Mouse (Mus musculus) CD8-positive naive resting alpha-beta T cell, adult 57 days (primary cell): Measurements from ENCODE around the gene Uqcc1. TPM values are rescaled to one million over a fixed set of nuclear protein-coding genes. Genes with fewer than 3 reads are reported as not detected.

ENCODE experiments used
- total RNA-seq: library from RNA; stranded (reverse); gene quantifications from one replicate; pipeline ENCODE4 v1.2.4, GENCODE M21; 2023

The Uqcc1 gene
- 40.3 TPM for total RNA-seq

GRCm38 (mm10) chr2:155929531-155930442 lies at the start of gene Uqcc1:
TSS of gene Uqcc1 (minus strand) at chr2:155930310.

GRCm38 (mm10) chr2:155956134-155957059 lies 26.3 kb upstream of the Uqcc1 start, which contains the start of gene Cep250:
TSS of gene Cep250 (plus strand) at chr2:155956458.

GRCm38 (mm10) chr2:155945124-155945523 lies 15.0 kb upstream of the Uqcc1 start, which contains the start of gene Gdf5:
TSS of gene Gdf5 (minus strand) at chr2:155945367.

DNA sequence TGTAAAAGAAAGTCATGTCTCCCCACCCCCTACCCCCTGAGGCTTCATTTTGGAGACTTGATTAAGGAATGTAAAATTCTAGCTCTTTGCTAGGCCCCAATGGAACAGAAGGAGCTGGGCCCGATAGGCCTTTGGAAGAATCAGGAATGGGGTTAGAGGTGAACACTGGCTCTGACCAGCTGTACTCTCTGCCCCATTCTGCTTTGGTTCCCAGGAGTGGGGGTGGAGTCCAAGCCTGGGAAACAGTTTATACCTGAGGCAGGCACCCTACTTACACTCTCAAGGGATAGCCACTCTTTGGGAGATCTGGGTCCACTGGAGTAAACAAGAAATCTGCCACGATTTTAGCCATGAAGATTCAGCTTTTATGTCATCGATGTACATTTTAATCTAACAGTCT lies 10.6 kb upstream of the Uqcc1 start, which contains the start of gene Gm15557:
Gene Gm15557, plus strand, starts transcription at position 48 of the 400 bp plus-strand sequence.

DNA sequence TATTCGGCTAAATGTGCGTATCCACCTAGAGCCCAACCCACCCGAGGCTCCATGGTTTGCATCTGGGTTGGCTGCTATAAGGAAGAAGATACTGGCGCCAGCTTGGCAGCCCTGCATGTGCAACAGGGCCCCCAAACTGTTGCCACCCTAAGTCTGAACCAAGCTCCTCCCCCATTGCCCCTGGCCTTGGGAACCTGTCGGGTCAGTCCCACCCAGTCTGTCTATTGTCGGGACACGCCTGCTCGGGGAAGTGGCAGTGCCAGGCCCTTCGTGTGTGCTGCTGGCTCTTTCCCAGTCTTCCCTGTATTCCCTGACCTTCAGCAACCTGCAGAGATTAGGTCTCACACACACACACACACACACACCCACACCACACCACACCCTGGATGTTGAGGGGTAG lies 95.4 kb downstream of the Uqcc1 start, which contains the start of gene Fam83c:
Gene Fam83c, minus strand, starts transcription at position 123 of the 400 bp plus-strand sequence.

GRCm38 (mm10) chr2:155826630-155827424 lies 103.3 kb downstream of the Uqcc1 start, which contains the start of gene Eif6:
TSS of gene Eif6 (minus strand) at chr2:155826925.

DNA sequence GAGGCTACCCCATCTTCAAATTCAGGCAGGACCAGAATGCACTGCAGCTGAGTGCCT lies 110.9 kb downstream of the Uqcc1 start, which contains the start of gene BC029722:
Gene BC029722, minus strand, starts transcription at position 35 of the 57 bp plus-strand sequence.

Other genes starting within 250 kb of the Uqcc1 start
- gene Trpc4ap, start 237.9 kb downstream of the Uqcc1 start, total RNA-seq: 199 TPM
- 30.8 TPM for gene Edem2, start 200.8 kb downstream of the Uqcc1 start, total RNA-seq
- gene Gm17581, start 194.4 kb downstream of the Uqcc1 start, total RNA-seq: not detected
- gene Procr, start 179.2 kb downstream of the Uqcc1 start, total RNA-seq: not detected
- not detected for gene Mmp24, start 155.0 kb downstream of the Uqcc1 start, total RNA-seq
- gene BC029722, start 110.9 kb downstream of the Uqcc1 start, total RNA-seq: 21.4 TPM
- gene Eif6, start 103.4 kb downstream of the Uqcc1 start, total RNA-seq: 120 TPM
- gene Fam83c, start 95.5 kb downstream of the Uqcc1 start, total RNA-seq: 0.24 TPM
- gene Gm15557, start 10.4 kb upstream of the Uqcc1 start, total RNA-seq: not detected
- gene Gdf5, start 15.1 kb upstream of the Uqcc1 start, total RNA-seq: not detected
- gene Cep250, start 26.1 kb upstream of the Uqcc1 start, total RNA-seq: 62.5 TPM
- 2.8 TPM for gene 6430550D23Rik, start 77.7 kb upstream of the Uqcc1 start, total RNA-seq
- 59.8 TPM for gene Ergic3, start 77.7 kb upstream of the Uqcc1 start, total RNA-seq
- gene Fer1l4, start 122.6 kb upstream of the Uqcc1 start, total RNA-seq: not detected
- gene Spag4, start 134.9 kb upstream of the Uqcc1 start, total RNA-seq: 4.1 TPM
- 67.0 TPM for gene Cpne1, start 181.7 kb upstream of the Uqcc1 start, total RNA-seq
- gene Rbm12, start 181.7 kb upstream of the Uqcc1 start, total RNA-seq: 26.5 TPM
- gene Gm28036, start 196.8 kb upstream of the Uqcc1 start, total RNA-seq: 24.3 TPM
- 51.0 TPM for gene Romo1, start 213.7 kb upstream of the Uqcc1 start, total RNA-seq
- gene Nfs1, start 213.9 kb upstream of the Uqcc1 start, total RNA-seq: 24.9 TPM
- 1,869 TPM for gene Rbm39, start 249.9 kb upstream of the Uqcc1 start, total RNA-seq